Mouse (Mus musculus): ENCODE results near the gene Mrps10.
A peak's percentile ranks its signal among the peaks of the same experiment; 100 is the strongest.
"Not testable (repeated sequence)": the region's sequence is repeated elsewhere in the genome, so short reads cannot be mapped to it uniquely, and the experiment has no call there.

The Mrps10 gene

GRCm38 (mm10) chr17:47368401-47369086, at the start of gene Mrps10:
TSS of gene Mrps10 (plus strand) at chr17:47368887.
- DNase-seq (ENCODE audit: low spot score) = peak; percentile 36

GRCm38 (mm10) chr17:47318972-47319625, 49.6 kb upstream of the Mrps10 start:
- DNase-seq (ENCODE audit: low spot score) = no peak

- DNase-seq (ENCODE audit: low spot score) = no peak
Observed at GRCm38 (mm10) chr17:47319761-47320160, 48.9 kb upstream of the Mrps10 start.

GRCm38 (mm10) chr17:47322128-47322990, 46.3 kb upstream of the Mrps10 start:
- no peak for DNase-seq (ENCODE audit: low spot score)

GRCm38 (mm10) chr17:47322991-47323295, 45.7 kb upstream of the Mrps10 start:
- no peak for DNase-seq (ENCODE audit: low spot score)

- no peak for DNase-seq (ENCODE audit: low spot score)
Observed at GRCm38 (mm10) chr17:47327559-47327958, 41.1 kb upstream of the Mrps10 start.

- no peak for DNase-seq (ENCODE audit: low spot score)
Observed at GRCm38 (mm10) chr17:47327969-47328368, 40.7 kb upstream of the Mrps10 start.

GRCm38 (mm10) chr17:47328552-47329343, 39.9 kb upstream of the Mrps10 start:
- no peak for DNase-seq (ENCODE audit: low spot score)

- no peak for DNase-seq (ENCODE audit: low spot score)
Observed at GRCm38 (mm10) chr17:47330616-47331015, 38.1 kb upstream of the Mrps10 start.

- DNase-seq (ENCODE audit: low spot score) = no peak
Observed at GRCm38 (mm10) chr17:47332001-47332611, 36.6 kb upstream of the Mrps10 start.

- not testable (repeated sequence) for DNase-seq (ENCODE audit: low spot score)
Observed at GRCm38 (mm10) chr17:47332664-47333063, 36.0 kb upstream of the Mrps10 start.

- no peak for DNase-seq (ENCODE audit: low spot score)
Observed at GRCm38 (mm10) chr17:47333409-47333808, 35.3 kb upstream of the Mrps10 start.

GRCm38 (mm10) chr17:47343121-47343520, 25.6 kb upstream of the Mrps10 start:
- no peak for DNase-seq (ENCODE audit: low spot score)

GRCm38 (mm10) chr17:47349721-47350319, 18.9 kb upstream of the Mrps10 start:
- no peak for DNase-seq (ENCODE audit: low spot score)

GRCm38 (mm10) chr17:47359964-47360363, 8.7 kb upstream of the Mrps10 start:
- DNase-seq (ENCODE audit: low spot score) = no peak

GRCm38 (mm10) chr17:47361343-47361742, 7.3 kb upstream of the Mrps10 start:
- no peak for DNase-seq (ENCODE audit: low spot score)

- DNase-seq (ENCODE audit: low spot score) = no peak
Observed at GRCm38 (mm10) chr17:47369087-47369443, 378 bp downstream of the Mrps10 start.

- no peak for DNase-seq (ENCODE audit: low spot score)
Observed at GRCm38 (mm10) chr17:47371451-47371850, 2.8 kb downstream of the Mrps10 start.

GRCm38 (mm10) chr17:47373991-47374390, 5.3 kb downstream of the Mrps10 start:
- no peak for DNase-seq (ENCODE audit: low spot score)

- DNase-seq (ENCODE audit: low spot score) = no peak
Observed at GRCm38 (mm10) chr17:47376779-47377280, 8.1 kb downstream of the Mrps10 start.

- DNase-seq (ENCODE audit: low spot score) = no peak
Observed at GRCm38 (mm10) chr17:47378133-47378532, 9.4 kb downstream of the Mrps10 start.

Measured in urinary bladder, postnatal 10 days (tissue).